Mouse (Mus musculus): ENCODE results near the gene Pik3cb.

Gene Pik3cb

GRCm38 (mm10) chr9:99146855-99147735 lies 6.7 kb upstream of the Pik3cb start:
- DNase-seq (ENCODE audit: low spot score): no peak

DNA sequence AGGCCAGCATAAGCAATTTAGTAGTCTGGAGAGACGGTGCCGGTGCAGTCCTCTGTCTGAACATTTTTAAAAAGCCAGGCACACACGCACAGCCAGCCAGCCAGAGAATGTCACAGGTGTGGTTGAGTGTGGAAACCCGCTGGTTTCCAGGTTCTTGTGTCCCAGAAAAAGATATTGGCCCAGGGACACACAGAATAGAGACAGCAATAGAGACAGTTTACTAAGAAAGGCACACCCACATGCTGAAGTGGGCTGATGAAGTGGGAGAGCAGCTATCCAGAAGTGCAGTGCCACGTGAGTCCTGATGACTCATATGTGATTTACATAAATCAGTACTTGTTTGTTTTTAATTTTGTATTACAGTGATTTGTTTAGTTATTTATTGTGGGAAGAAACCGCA lies 5.3 kb upstream of the Pik3cb start:
- peak; percentile 19 for DNase-seq (ENCODE audit: low spot score)

GRCm38 (mm10) chr9:99144416-99144989 lies 4.1 kb upstream of the Pik3cb start:
- no peak for DNase-seq (ENCODE audit: low spot score)

DNA sequence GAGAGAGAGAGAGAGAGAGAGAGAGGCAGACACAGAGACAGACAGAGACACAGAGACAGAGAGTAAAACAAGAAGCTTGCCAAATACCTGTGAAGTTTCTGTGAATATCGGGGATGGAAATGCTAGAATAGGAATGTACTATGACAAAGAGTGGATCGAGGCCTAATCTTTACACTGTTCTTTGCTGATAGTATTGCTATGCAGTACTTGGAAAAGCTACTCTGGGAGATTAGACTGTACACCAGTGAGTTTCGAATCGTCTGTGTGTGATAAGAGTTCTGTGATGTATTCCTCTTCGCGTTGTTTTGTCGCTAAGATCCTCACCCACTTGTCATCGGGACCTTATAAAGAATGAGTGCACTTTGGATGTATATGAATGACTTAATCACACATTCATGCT lies 1.2 kb upstream of the Pik3cb start:
- DNase-seq (ENCODE audit: low spot score): no peak

GRCm38 (mm10) chr9:99141171-99141570 lies 750 bp upstream of the Pik3cb start:
- DNase-seq (ENCODE audit: low spot score): no peak

GRCm38 (mm10) chr9:99139194-99140023 lies 1.0 kb downstream of the Pik3cb start:
- peak; percentile 31 for DNase-seq (ENCODE audit: low spot score)

DNA sequence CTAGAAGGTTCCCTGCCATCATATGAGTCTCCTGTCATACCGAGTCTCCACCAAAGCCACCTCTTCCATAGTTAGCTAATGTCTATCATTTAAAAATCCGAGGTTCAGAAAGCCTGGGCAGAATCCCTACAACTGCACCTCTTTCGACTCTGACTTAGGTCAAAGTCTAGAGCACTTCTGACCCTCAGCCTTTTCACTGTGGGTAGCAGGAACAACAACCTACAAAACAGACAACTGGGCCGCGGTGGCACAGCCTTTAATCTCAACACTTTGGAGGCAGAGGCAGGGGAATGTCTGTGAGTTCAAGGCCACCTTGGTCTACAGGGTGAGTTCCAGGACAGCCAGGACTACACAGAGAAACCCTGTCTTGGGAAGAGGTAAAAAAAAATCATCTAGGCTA lies 3.1 kb downstream of the Pik3cb start:
- DNase-seq (ENCODE audit: low spot score): no peak

GRCm38 (mm10) chr9:99131951-99132470 lies 8.4 kb downstream of the Pik3cb start:
- DNase-seq (ENCODE audit: low spot score): no peak

GRCm38 (mm10) chr9:99131119-99131518 lies 9.3 kb downstream of the Pik3cb start:
- DNase-seq (ENCODE audit: low spot score): no peak

GRCm38 (mm10) chr9:99127578-99127977 lies 12.8 kb downstream of the Pik3cb start:
- no peak for DNase-seq (ENCODE audit: low spot score)

DNA sequence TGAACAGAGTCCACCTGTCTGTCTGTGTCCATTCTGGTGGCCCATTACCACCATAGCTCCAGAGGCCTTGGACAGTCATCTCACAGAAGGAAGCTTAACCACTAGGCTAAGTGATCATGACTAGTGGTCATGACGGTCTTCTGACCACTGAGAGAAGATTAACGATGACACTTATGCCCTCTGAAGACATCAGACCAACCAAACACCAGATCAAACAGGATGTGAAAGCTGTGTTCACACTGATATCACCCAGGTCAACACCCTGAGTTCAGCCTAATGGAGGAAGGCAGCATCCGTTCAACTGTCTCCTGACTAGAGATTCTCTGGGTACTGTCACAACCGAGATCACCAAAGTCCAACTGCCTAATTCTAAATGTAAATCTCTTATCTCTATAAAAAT lies 17.7 kb downstream of the Pik3cb start:
- no peak for DNase-seq (ENCODE audit: low spot score)

- DNase-seq (ENCODE audit: low spot score): no peak
Measured at GRCm38 (mm10) chr9:99112409-99112808, 28.0 kb downstream of the Pik3cb start.

GRCm38 (mm10) chr9:99111085-99111484 lies 29.3 kb downstream of the Pik3cb start:
- no peak for DNase-seq (ENCODE audit: low spot score)

GRCm38 (mm10) chr9:99110213-99110612 lies 30.2 kb downstream of the Pik3cb start:
- no peak for DNase-seq (ENCODE audit: low spot score)

- no peak for DNase-seq (ENCODE audit: low spot score)
Measured at GRCm38 (mm10) chr9:99109585-99109984, 30.8 kb downstream of the Pik3cb start.

GRCm38 (mm10) chr9:99104449-99104848 lies 36.0 kb downstream of the Pik3cb start:
- no peak for DNase-seq (ENCODE audit: low spot score)

- DNase-seq (ENCODE audit: low spot score): no peak
Measured at GRCm38 (mm10) chr9:99103865-99104264, 36.6 kb downstream of the Pik3cb start.

DNA sequence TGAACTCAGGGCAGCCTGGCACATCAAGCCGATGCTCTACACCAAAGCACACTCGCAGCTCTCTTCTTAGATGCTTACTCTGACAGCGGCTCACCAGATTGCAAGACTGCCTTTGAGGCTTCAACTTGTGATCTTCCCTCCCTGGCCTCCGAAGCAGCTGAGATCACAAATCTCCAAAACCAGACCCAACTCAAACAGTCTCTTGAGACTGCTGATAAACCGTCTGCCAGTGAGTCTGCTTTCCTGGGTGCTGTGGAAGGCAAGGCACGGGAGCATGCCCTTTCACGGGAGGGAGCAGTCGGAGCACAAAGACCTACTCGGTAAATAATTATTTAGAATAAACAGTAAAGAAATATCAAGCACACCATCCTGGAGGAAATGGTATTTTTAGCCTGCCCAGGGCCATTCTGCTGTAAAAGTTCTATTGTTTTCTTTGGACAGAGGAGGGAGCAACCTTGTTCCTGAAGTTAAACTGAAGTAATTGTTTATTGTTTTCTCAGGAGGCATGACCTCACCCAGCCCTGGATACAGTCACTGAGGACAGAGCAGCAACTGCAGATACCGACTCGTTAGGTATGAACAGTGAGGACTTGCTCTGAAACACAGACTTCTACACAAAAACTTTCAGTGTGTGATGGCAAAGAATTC lies 41.8 kb downstream of the Pik3cb start:
- DNase-seq (ENCODE audit: low spot score): peak; percentile 70

- DNase-seq (ENCODE audit: low spot score): no peak
Measured at GRCm38 (mm10) chr9:99097668-99098067, 42.8 kb downstream of the Pik3cb start.

DNA sequence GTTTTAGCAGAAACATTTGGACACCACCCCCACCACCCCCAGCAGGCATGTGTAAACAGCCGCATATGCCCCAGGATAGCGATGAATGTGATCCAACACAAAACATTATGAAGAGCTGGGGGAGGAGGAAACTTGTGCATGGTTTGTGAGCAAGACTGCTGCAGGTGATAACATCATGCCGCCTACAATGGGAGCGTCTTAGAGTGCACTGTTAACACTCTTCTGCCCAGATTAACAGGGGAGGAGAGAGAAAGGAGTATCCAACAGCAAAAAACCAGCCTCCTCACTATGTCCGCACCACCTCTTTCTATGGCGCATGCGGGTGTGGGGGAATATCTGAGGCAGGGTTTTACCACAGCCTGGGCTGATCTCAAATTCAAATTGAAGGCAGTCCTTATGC lies 45.2 kb downstream of the Pik3cb start:
- DNase-seq (ENCODE audit: low spot score): no peak

DNA sequence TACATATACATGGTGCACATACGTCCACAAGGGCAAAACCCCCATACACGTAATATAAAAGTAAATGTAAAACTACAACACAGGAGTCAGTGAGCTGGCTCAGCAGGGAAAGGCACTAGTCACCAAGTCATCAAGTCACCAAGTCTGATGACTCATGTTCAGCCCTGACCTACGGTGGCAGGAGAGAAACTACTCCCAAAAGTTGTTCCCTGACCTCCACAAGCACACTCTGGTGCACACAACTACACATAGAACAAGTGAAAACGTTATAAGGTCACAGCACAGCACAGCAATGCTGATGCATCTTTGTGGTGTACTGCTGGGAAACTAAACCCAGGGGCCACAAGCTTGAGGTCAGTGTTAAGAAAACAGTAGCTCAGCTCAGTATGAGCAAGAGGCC lies 49.9 kb downstream of the Pik3cb start:
- no peak for DNase-seq (ENCODE audit: low spot score)

DNA sequence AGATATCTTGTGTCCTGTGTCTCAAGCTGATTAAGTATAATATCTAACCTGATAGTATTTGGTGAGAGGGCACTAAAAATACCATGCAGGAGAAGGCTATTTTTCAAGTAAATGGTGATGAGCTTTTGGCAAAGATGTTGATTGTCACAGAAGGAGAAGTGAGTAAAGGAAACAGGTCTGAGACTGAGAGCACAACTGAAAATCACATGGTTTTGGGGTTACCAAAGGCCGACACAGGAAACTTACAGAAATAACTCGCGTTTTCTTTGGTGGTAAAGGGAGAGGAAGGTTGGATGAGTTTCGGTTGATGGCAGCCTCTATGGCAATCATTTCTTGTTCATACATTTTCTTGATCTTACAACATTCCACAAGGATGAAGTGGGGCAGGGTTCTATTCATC lies 50.5 kb downstream of the Pik3cb start:
- no peak for DNase-seq (ENCODE audit: low spot score)

All from MN1 (cell line).